Mouse (Mus musculus): ENCODE results near the gene Snx10.

Gene Snx10

DNA sequence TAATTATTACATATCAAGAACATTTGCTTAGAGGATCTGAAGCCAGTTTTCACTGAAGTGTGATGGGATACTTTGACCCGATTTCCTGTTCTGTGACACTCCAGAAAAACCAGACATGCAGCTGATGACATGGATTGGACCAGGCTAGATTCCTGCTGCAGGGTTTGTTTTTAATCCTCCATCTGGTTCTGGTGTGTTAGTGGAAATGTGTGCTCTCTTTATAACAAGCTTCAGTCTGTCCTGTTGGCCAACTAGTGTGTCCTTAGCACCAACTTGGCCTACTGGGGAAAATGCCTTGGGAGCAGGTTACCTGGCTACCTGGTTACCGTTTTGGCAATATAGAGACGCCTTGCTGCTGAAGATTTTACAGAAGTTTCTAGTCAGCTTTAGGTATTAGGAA is 63.6 kb downstream of the Snx10 start:
- no peak for DNase-seq (ENCODE audit: low spot score)

DNA sequence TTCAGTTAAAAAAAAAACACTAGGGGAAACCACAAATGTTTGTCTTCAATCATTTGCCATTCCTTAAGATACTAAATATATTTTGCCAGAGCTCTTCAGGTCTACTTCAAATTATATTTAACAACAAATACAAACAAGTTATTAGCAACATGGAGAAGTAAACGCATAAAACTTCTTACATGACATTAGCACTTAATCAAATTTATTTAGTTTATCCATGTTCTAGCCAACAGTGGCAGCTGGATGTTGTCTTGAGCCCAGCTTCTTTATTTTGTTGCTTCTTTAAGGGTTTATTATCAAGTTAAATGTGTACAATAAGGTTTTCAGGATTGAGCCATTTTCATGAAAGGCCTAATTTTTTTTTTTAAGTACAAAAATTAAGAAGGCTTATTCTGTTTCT is 67.6 kb downstream of the Snx10 start:
- no peak for DNase-seq (ENCODE audit: low spot score)

DNA sequence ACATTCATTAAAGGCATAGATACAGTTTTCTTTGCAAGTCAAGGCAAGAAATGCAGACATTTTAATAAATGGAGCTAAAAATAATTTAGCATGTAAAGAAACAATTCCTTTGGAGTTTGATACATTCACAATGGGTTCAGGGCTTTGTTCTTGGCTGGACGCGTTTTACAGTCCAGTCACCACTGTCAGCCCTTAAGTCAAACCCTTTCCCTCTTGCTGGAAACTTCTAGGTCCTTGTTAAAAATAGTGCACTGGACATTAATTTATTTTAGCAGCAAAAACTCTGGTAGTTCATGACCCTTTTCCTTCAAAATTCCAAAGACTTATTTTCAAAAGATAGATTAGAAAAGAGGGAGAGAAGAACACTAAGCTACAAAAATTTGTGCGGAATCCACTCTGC is 68.1 kb downstream of the Snx10 start:
- DNase-seq (ENCODE audit: low spot score) = no peak

DNA sequence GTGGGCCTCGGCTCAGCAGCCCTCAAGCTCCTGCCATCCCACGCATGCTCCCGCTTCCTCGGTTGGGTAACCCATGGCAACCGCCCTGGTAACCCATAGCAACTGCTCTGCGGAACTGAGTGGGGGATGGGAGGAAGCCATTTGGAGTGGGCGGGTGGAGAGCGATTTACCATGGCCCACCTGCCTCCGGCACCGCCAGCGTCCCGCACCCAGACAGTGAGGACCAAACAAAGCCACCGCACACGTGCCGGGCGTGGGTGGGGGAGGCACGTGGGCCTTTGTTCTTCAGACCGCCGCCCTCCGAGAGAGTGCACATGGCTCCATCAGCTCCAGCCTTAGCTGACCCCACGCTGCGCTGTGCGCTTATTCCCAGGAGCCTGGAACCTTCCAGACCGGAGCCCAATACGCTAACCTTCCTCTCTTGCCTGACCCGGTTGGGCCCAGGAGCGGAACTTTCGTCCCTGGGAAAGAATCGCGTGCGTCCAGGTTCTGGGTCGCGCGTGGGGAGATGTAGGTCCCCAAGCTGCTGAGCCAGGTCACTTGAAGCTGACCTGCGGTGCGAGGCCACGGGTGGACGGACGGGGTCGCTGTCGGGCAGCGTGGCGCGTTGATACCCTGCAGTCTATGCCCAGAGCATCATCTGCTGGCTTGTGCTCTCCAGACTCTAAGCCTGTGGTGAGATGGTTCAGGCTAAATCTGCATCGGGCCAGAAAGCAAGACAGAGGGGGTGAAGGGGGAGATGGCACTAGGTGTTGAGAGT is 68.8 kb downstream of the Snx10 start:
- DNase-seq (ENCODE audit: low spot score) = peak; percentile 71

DNA sequence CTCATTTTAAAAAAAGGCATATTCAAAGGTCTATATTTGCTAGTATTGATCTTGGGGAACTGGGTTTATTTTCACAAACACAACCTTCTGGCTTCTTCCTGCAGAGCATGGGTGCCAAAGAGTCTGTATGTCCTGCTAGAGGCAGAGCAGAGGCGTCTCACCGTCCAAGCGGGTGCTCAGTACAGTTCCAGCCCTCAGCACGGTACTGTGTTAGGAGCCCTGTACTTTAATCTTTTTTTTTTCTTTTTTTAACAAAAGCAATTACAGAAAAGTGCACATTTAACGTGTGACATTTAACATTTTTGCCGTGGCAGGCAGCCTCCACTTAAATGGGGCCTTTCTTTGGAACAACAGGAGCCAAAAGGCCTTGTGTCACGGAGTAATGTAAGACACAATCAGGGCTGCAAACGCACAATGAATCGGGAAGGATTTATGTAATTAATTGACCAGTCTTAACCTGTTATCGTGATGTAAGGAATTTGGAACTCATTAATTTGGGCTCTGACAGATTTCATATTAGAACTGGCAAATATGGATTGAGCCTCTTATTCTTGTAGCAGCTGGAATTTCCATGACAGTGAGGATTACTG is 69.8 kb downstream of the Snx10 start:
- DNase-seq (ENCODE audit: low spot score) = no peak

DNA sequence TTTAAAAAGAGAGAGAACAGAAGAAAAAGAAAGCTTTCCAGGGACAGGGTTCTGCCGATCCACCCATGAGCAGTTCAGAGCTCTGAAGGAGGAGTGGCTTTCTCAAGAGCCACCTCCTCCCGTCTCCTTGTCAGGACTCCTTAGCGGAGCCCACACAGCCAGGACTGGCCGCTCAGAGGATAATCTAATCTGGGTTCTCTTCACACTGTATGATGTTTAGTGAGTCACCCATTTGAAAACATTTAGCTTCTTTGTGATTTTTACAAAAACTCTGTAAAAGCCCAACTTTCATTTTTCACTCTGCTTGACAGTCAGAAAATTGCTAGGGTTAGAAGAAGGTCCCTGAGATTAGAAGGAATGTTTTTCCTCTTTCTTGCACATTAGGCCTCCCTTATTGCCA is 70.8 kb downstream of the Snx10 start:
- no peak for DNase-seq (ENCODE audit: low spot score)

DNA sequence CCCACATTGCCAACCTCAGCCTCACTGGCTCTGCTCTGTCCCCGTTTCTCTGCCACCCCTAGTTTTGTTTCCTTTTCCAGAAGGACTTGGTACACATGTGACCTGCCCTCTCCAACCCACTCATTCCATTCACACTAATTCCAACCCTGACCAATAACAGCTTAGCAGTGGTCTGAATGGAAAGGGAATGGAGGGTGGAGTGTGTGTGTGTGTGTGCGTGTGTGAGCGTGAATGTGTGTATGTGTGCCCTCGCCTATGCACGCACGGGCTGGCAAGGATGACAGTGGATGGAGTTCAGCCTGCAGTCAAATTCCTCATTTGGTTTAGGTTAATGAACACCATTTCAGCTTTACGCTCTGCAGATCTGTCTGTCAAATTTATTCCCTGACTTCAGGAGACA is 74.4 kb downstream of the Snx10 start:
- DNase-seq (ENCODE audit: low spot score) = no peak

DNA sequence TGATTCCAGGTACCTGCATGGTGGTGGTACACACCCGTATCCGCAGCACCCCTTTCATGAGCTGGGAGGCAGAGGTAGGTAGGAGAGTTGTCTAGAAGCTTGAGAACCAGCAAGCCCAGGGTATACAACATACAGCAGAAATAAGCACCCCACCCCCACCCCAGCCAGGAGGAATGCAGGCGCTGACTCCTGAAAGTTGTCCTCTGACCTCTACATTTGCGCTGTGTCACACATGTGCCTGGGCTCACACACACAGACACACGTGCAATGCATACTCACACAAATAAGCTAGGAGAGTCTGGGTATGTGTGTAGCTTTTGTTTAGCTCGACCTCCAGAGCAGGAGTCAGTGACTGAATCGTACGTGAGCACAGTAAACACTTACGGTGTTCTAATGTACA is 76.7 kb downstream of the Snx10 start:
- no peak for DNase-seq (ENCODE audit: low spot score)

DNA sequence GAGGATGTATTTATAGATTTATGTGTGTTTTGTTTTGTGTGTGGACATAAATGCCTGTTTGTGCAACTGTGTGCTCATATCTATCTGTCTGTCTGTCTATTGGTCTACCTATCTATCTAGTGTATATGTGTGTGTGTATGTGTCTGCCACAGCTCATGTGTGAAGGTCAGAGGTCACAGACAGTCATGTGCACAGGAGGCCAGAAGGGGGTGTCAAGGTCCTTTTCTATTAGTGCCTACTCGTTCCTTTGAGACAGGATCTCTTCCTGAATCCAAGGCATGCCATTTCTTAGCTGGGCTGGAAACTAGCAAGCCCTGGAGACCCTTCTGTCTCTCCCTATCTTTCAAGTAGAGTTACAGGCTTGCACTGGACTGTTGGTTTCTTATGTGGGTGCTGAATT is 78.6 kb downstream of the Snx10 start:
- DNase-seq (ENCODE audit: low spot score) = no peak

DNA sequence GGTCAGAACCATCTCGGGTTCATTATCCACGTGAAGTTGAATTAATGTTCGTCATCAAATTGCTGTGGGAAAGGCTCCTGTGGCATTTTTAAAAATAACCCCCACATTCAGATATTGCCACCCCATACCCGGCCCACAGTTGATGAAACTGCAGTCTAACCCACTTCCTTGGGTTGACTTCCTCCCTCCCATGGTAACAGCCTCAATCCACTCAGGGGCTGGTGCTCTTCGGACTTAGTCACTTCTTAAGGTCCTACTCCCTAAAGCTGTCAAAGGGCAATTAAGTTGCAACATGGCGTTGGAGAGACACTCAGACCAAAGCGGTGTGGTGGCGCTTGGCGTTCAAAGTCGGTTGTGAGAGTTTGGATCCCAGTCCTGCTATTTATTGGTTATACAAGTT is 80.0 kb downstream of the Snx10 start:
- no peak for DNase-seq (ENCODE audit: low spot score)

DNA sequence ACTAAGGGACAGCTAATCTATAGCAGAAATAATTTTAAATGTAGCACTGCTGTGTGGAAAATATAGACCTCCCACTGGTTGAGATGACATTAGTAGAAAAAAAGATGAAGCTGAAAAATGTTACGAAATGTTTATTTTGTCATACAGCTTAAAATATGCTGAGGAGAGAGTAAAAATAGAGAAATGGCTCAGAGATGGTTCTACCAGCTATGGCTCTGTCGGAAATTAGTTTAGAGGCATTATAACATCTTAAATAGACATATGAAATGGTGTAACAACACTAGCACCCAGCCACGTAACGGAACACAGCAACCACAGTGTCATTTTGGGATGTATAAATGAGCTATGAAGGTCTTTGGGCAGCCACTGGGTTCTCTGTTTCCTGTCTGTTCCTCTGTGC is 82.5 kb downstream of the Snx10 start:
- DNase-seq (ENCODE audit: low spot score) = no peak

DNA sequence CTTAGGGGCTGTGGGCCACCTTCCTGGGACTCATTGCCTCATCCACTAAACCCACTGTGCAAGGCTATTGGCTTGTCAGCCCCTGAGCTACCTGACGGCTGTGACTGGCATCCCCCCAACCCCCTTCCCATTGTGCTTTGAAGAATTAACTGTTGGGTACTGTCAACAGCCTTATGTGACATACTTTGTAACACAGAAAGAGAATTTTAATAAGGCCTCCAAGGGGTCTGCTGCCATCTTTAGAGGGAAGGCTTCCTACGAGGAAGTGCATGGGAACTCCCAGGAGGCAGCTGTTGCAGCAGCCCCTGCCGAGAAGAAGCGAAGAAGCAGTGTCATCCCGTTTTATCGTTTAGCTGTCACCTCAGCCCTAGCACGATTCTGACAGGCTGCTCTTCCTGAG is 83.1 kb downstream of the Snx10 start:
- no peak for DNase-seq (ENCODE audit: low spot score)

DNA sequence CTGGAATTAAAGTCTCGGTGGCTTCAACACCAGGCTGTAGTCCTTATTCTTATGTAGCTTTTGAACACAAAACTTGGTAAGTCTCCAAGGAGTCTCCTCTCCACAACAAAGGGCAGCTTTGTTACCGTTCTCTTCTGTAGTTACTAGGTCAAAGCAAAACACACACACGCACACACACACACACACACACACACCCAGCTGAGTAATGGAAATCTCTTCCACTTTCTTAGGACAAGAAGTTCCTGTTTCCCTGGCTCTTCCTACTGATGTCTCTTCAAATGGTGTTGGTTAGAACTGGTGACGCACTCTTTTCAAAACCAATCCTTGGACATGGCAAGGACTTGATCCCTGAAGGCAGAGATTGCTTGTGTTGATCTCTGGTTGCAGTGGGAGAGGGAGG is 87.9 kb downstream of the Snx10 start:
- DNase-seq (ENCODE audit: low spot score) = no peak

DNA sequence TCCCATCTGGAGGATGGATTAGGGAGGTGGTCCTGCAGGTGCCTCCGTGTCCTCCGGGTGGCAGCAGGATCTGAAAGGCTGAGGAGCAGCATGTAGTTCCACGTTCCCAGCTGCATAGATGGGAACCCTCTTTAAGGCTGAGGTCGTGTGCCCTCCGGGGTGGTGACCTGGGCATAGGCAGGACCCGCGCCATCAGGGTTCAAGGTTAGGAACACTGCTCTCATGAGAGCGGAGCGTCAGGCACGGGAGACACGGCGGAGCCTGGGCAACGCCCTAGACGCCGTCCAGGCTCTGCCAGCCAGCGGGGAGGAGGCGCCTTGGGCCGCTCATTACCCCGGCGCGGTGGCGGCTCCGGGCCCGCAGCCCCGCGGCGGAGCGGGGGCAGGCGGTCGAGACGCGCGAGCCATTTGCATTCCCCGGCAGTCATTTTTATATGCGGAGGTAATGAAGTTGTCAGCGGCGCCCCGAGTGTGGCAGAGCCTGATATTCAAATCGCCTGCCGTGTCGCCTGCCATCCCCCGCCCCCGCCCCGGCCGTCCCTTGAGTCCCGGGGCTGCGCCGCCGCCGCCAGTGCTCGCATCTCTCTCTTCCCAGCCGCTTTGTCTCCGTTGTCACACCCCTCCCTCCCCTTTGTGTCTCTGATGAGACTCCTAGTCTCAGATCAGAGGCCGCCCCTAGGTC is 88.8 kb downstream of the Snx10 start:
- no peak for DNase-seq (ENCODE audit: low spot score)

DNA sequence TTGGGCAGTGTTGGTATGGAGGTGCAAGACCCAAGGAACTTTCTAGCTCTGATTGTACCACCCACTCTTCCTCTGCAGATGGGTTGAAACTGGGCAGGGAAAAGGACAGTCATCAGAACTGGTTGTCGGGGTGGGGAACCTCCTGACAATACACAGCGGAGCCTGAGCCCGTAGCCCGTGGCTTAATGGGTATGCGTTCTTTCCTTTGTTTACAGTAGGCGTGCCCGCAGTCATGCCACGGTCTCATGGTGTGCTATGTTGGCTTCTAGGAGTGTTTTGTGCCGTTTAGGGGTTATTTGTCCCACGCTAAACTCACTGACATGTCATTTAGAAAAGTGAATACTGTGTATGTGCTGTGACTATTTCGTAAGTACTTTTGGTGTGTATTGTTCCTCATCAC is 90.0 kb downstream of the Snx10 start:
- no peak for DNase-seq (ENCODE audit: low spot score)

DNA sequence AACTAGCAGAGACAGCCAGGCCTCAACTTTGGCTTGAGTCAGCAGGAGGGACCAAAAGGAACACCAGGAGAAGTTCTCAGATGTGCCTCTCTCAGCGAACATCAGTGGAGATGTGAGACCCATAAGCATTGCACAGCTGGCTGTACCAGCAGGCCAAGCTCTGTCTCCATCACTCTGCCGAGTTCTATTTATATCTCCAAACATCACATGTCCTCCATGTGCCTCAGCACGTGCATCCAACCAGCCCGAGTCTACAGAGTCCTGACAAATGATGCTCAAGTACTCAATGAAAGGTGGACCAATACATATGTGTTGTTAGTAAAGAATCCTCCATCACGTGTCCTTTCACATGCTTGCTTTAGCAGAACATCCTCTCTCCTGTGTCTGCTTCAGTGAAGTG is 103.1 kb downstream of the Snx10 start:
- no peak for DNase-seq (ENCODE audit: low spot score)

DNA sequence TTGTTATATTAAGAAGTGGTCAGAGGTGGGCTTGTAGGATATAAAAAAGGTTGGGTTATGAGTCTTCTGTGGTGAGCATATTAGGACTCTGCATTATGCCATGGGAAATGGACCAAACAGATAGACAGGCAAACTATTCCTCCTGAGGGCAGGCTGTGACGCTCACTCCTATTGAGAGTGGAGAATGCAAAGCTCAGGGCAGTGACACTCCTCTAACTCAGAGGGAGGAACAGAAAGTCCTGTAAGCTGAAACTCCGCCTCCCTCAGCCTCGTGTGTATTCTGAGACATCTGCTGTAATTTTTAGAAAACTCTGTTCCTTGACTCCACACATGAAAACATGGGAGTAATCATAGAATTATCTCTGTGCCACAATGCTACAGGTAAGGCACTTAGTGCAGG is 106.0 kb downstream of the Snx10 start:
- DNase-seq (ENCODE audit: low spot score) = no peak

DNA sequence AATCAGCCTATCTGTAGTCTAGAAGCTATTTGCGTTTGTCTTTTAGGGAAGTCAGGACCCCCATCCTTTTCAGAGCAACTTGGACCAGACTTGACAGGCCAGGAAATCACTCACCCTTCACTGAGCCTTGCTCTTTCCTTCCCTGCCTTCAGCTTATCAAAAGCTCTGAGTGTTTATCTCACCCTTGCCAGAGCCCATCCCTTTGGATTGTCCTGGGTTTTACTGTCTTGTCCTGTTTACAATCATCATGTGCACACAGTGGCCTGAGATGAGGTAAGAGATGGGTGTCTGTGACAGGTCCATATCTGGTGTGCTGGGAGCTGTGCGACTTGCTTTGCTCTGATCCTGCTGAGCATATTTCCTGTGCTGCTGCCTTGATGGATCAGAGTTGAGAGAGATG is 106.5 kb downstream of the Snx10 start:
- DNase-seq (ENCODE audit: low spot score) = no peak

DNA sequence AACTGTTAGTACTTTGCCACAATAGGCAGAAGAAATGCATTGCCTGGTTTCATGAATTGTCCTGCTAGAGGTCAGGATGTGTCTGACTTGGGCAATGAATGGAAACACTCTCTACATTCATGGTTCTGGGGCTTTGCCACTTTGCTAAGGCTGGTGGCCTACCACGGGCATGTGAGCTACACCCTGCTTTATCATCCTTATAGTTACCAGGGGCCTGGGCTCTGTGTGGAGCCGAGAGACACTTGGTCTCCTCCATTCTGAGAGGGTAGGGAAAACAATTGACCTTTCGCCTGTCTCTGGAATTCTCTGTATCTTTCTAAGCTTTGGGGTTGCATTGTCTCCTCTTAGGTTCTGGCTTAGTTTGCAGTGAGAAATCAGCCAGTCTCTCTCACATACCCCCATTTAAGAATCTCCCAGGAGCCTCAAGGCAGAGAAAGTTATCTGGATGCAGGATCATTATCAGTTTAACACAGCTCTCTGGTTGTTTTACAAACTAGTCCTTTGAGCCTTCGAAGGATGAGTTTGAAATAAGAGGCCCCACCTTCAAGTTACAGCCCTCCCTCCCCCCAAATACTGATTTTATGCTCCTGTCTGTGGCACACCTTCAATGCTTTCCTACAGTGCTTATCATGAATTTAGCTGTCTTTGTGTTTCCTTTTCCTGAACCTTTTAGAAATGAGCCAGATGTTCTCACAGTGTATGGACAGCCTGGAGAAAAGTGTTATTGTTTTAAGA is 109.4 kb downstream of the Snx10 start:
- DNase-seq (ENCODE audit: low spot score) = no peak

DNA sequence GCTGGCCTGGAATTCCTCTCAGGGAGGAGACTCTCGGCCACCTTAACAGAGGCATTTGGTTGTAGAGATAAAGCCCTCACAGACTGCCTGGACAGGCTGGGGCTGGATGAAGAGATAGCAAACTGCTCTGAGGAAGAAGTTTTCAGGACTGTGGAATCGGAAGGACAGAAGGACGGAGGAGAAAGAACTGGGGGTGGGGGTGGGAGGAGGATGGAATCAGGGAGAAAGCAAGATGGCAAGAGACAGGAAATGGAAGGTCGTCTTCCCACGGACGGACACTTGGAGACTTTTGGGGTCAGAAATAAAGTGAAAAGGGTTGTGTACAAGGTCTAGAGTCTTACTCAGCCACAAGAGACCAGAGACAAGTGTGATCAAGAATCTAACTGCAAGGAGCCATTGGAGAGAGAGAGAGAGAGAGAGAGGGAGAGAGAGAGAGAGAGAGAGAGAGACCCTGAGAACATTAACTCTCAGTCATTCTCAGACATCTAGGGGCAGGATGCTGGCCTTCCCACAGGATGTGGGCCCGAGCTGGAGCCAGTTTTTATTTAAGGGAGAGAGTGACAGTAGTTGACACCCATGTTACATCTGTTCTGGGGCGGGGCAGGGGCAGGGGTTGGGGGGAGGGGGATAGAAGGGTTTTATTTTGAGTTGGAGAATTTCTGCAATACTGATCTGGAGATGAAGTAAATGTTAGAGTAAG is 110.1 kb downstream of the Snx10 start:
- no peak for DNase-seq (ENCODE audit: low spot score)

DNA sequence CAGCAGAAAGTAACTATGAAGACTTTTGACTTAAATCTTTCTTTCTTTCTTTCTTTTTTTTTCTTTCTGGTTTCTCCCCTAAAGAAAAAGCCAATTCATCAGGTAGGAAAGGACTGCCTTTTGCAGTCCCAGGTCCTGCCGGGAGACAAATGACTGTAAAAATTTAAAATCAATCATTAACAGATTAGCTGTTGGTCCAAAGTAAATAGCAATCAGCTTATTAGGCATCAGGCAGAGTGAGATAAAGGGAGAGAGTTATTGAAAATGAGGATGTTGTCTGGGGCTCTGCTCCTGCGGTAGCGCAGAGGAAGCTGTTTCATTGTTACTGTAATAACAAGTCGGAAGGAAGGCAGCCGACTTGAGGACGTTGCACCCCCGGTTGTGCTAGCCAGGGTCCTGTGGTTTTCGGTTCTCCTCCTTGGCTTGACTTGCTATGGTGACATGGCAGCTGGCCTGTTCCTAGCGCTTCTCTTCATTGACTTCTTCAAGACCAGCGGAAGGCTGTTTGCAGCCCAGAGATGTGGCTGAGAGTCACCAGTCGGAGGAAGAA is 112.4 kb downstream of the Snx10 start:
- DNase-seq (ENCODE audit: low spot score) = no peak
